Mouse (Mus musculus): Measurements from ENCODE around the gene Gm49721.
A peak's percentile ranks its signal among the peaks of the same experiment; 100 is the strongest.
"Not testable (repeated sequence)": the region's sequence is repeated elsewhere in the genome, so short reads cannot be mapped to it uniquely, and the experiment has no call there.

Gene Gm49721

DNA sequence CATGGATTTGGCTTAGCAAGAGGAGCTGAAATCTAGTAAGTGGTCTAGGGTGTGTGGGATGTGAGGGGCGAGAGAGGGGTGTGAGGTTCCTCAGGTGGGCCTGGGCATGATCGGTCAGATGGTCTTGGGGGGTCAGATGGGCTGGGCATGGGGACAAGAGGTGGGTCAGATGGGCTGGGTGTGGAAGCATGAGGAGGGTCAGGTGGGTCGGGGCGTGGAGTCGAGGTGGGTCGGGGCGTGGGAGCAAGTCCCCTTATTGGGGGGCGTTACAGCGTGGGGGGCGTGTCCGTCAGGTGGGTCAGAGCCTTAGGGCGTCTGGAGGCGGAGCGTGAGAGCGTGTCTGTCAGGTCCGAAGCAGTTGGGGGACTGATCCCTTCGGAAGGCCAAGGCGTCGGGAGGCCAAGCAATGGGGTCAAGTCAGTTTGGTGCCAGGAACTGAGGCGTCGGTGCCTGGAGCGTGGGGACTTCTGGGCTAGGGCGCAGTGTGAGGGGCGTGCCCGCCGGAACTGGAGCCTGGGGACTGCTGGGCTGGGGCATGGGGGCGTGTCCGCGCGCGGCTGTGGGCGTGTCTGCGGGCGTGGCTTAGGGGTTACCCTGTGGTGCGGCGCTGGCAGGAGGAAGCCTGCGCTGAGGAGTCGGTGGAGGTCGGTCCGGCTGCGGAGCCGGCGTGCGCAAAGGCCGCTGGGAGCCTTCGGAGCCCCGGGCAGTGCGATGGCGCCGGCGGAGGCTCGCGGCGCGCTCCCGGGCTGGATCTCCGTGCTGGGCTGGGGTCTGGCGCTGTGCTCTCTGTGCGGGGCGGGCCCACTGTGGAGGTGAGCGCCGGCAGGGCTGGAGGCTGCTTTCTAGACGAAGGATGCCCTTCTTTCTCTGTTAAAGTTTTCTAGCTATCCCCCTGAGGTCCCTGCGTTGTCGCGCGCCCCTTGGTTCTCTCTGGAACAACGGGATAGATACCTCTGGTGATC, at the start of gene Gm49721:
Gene Gm49721 (plus strand): TSS at position 618 of the 962 bp plus-strand sequence.
- DNase-seq (ENCODE audit: low read depth, low spot score) = not testable (repeated sequence)

DNA sequence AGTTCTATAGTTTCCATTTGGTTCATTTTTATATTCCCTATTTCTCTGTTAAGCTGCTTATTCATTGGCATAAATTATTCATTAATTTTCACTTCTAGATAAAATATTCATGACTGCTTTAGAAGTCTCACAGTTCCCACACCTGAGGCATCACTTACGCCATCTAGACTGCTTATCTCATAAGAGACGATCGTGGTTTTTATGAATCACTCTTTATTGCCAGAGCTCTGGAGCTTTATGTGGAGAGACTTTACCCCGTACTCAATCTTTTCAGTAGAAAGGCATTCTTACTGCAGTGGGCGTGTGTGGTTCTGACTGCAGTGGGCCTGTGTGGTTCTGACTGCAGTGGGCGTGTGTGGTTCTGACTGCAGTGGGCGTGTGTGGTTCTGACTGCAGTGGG, 47.1 kb upstream of the Gm49721 start:
- DNase-seq (ENCODE audit: low read depth, low spot score) = not testable (repeated sequence)

DNA sequence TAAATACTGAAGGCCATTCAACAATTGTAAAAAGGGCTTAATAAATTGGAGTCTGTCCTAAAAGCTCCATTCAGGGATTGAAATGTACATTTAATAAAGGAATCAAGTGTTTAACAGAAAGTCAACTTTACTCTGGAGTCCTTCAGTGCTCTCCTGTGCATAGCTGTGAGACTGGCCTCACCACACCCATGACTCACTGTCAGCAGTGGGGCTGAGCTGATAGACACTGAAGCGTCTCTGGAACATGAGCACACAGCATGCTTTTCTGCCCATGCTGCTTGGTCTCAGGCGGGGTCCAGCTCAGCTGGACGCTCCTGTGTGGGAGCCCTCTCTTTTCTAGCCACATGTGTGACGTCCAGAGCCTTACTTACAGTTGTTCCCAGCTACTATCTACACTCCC, 36.1 kb upstream of the Gm49721 start:
- not testable (repeated sequence) for DNase-seq (ENCODE audit: low read depth, low spot score)

DNA sequence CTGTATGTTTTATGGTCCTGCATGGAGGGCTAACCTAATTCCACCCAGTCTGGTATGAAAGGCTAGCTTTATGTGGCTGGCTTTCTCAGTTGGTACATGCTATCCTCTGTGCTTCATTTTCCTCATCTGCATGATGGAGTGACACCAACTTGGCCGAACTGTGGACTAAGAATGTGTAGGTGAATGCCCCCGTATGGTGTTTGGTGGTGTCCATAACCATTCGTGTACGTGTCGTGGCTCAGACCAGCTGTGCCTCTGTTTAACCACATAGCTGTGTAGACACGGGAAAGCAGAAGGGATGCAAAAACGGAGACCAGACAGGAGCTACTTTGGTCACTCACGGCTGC, 31.1 kb upstream of the Gm49721 start:
- DNase-seq (ENCODE audit: low read depth, low spot score) = not testable (repeated sequence)

DNA sequence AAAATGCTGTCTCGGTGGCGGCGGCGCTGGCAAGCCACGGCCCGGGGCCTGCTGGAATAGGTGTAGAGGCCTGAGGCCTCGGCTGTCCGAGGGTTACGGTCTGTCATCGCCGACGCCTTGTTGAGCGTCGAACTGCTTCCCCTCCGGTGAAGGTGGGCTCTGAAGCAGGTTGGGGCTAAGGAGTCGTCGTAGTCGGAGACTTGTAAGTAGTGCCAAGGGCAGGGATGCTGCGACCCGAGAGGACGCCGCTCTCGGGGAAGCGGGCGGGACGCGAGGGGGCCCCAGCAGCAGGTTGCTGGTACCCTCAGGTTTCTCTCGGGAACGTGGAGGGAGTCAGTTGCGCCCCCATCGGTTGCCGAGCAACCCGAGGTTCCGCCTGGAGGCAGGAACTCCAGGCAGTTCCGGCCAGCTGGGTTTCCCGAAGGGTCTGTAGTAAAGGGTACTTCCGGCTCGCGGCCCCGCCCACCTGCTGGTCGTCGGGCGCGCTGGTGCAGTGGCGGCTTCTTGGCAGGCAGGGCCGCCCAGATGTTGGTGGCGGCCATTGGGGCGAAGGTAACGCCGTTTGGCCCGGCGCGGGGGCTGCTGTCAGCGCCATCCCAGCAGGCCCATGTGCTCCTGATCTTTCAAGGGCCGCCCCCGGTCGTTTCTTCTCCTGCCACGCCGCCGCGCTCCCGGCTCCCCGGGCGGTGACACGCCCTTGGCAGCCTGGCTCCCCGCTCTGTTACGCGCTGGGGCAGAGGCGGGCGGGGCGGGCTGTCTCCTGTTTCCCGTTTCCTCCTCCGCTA, 30.5 kb upstream of the Gm49721 start, which contains the start of gene Rsph3b:
Gene Rsph3b (minus strand): TSS at position 699 of the 785 bp plus-strand sequence.
- peak; percentile 51 for DNase-seq (ENCODE audit: low read depth, low spot score)

DNA sequence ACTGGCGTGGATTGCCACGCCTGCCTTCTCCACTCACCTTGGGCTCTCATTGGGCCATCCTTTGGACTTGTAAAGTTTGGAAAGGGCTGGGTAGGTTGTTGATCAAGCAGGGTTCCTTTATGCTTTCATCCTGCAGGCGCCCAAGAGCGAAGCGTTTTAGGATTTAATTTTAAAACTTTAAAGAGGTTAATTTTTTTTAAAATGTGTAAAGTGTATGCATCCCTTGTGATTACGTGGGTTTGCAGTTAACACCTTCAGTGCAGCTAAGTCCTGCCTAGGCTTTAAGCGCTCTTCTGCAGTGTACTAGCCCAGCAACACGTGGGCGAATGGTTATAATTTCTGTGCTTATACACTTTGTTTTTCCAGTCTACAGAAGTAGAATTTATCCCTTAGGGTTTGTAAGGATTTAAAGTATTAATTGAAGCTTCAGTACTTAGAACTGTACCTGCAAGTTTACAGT, 29.9 kb upstream of the Gm49721 start:
- peak; percentile 38 for DNase-seq (ENCODE audit: low read depth, low spot score)

DNA sequence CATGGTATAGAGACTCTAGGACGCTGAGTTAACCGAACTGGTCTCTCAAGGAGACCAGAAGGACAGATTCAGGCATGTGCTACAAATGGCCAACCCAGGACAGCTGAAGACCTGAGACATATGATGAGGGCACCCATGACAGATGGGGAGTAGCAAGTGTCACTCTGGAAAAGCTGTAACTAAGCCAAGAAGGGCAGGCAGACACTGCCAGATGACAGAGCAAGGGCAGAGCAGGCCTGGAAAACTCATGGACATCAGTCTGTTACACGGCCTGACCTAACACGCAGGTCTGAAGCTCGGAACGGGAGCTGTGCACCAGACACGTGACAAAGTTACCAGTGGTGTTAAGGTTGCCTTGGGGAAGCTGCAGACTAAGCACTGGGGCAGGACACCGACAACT, 19.8 kb upstream of the Gm49721 start:
- not testable (repeated sequence) for DNase-seq (ENCODE audit: low read depth, low spot score)

DNA sequence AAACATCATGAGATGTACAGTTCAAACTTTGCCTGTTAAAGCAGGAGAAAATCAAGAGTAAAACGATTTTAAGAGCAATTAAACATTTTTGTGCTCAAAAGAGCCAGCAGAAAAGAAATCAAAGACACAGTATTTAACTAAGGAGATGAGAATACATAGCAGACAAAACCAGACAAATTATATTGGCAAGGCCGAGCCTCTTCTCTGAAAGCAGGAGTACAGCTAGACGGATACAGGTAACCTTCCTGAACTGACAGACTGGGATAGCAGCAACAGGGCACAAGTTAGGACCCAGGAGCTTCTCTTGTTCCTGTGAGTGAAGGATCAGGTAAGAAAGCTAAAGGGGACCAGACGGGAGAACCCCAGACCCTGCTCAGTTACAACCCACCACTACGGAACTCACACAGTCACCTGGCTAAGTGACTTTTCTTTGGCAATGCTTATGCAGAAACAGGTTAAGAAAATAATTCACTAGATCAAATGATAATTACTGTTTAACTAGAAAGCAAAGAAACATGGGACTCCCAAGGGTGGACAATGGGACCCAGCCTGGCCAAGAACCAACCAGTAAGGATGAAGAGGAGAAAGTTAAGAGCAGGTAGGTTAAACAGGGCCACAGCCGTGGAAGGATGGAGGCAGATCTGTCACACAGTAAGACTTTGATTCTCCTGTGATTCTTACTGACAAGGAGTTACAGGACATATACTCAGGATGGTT, 19.0 kb upstream of the Gm49721 start:
- DNase-seq (ENCODE audit: low read depth, low spot score) = not testable (repeated sequence)

DNA sequence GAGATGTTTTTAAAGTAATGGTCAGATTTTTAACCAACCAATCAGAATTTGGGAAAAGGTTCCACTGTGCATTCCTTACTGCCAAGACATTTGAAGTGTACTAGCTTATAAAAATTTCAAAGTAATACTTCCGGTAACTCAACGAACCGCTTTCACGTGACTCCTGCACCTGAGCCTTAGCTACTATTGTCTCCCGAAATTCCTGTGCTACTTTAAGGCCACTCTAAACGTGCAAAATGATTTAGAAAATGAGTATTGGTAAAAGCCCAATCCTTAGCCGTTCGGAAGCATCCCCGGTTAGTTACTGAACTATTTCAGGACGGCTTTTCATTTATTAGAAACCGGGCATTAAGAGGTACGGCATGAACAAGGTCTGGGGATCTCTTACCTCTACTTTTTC, 18.4 kb upstream of the Gm49721 start:
- not testable (repeated sequence) for DNase-seq (ENCODE audit: low read depth, low spot score)

DNA sequence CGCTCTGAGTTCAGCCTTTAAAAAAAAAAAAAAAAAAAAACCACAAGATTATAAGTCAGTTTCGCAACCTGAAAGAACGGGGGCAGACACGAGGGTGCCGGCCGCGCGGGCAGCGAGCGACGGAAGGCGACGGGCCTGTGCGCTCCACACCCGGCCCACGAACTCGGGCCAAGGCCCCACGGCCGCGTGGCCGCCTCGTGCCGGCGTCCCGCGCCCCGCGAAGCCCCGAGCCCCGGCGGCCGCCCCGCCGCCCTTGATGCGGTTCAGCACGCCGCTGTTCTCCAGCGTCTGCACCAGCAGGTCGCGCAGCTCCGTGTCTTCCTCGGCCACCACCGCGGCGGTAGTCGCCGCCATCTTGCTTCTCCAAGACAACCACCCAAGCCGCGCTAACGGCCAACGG, 17.9 kb upstream of the Gm49721 start, which contains the start of gene Tagap1:
Gene Tagap1 (minus strand): TSS at position 381 of the 400 bp plus-strand sequence.
- DNase-seq (ENCODE audit: low read depth, low spot score) = not testable (repeated sequence)

DNA sequence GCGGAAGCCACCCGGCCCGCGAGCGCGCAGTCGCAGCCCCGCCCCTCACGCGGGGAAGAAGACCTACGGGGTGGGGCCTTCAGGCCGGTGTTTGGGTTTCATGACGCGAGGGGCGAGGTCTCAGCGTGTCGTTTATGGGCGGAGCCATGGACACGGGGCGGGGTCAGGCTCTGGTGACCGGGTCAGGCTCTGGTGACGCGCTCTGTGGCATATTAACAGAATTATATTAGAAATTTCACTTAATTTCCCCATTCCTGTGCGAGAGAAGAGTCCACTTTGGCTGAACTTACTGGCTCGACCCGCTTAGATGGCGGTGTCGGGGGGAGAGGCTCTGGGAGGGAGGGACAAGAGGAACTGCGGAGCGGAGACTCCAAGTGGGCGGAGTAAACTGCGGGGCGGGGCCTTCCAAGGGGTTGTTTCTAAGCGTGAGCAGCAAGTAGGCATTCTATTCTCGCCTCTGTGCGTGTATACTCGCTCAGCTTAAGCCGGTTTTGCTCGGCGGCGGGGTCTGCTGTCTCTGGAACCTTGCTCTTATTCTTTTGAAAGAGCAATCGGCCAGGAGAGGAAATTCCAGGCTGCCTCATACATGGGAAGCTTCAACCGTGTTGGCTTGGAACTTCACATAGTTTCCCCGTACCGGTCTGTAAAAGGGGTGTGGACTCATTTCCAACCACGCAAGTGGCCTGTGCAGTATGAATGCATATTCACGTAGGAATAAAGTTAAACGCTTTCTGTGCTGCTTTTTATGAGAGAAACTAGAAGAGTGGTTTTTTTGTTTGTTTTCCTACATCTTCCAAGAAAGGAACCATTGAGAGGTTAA, 17.3 kb upstream of the Gm49721 start:
- not testable (repeated sequence) for DNase-seq (ENCODE audit: low read depth, low spot score)

DNA sequence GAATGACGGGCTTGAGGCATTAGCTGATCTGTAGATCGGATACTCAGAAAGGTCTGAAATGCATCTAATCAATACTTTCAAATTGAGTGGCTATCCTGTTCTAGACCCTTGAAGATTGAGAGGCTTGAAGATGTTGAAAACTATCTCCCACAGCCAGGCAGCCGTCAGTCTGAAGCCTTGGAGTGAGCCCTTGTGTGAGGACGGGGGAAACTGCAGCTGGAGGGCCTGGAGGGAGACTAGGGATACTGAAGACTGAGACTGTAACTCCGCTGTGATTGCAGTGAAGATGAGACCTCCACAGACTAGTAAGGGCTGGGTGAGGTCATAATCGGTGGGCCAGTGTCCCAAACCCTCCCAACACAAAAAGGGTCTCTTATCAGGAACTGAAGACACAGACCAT, 16.4 kb upstream of the Gm49721 start:
- DNase-seq (ENCODE audit: low read depth, low spot score) = not testable (repeated sequence)

DNA sequence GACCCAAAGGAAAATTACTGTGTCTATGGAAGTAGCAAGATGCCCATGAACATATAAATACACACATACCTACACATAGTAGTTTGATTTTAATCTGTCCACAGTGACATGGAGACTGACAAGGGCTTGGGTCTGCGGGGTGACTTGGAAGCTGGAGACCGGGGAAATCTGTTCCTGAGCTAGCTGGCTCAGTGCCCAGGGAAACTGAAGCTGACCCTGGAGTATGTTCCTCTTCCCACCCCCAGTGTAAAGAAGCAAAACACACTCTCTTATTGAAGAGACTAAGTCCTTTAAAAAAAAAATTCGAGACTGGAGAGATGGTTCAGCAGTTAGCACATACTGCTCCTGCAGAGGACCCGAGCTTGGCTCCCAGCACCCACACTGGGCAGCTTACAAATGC, 15.8 kb upstream of the Gm49721 start:
- DNase-seq (ENCODE audit: low read depth, low spot score) = not testable (repeated sequence)

DNA sequence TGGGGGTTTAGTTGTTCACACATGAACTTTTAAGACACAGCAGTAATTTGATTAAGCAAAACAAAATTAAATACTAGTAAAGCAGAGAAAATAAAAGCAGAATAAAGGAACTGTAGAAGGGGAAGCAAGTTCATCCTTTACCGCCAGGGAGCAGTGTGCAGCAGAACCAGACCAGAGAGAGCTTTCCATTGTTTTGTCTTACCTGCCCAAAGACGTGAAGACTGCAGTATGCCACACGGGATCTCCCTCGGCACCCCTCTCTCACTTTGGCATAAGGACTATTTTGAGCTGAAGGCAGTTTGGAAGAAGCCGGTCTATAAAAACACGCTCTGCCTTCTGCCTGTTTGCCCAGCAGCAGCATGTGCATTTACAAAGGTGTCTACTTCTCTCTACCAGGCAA, 13.3 kb upstream of the Gm49721 start:
- DNase-seq (ENCODE audit: low read depth, low spot score) = not testable (repeated sequence)

DNA sequence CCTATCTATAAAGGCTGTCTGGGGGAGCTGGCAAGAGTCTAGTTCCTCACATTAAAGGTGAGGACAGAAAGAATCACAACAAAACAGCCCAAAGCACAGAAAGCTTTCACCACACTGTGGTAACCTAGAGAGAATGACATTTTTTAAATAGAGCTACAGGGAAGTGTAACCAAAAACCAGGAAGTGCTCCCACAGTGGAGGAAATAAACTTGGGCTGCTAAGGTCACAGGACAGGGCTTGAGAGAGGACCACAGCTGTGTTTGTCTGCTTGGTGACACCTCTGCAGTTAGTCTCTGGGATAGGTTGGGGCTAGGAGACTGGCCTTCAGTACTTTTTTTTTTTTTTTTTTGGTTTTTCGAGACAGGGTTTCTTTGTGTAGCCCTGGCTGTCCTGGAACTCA, 11.0 kb upstream of the Gm49721 start:
- not testable (repeated sequence) for DNase-seq (ENCODE audit: low read depth, low spot score)

DNA sequence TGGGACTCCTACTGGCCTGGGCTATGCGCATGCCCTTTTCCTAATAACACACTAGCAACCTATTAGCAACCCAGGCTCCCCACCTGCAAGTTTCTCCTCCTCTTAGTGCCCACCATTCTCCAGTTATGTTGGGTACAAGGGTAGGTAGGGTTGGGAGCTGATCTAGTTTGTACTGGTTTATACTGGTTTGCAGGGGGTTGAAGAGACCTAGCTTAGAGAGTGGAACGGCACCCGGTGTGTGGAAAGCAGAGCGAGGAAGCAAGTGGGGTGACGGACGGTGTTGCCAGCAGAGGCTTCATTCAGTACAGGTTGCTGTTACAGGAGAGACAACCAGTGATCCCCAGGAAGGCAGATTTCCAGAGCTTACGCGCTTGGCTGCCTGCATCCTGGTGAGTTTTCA, 8.4 kb upstream of the Gm49721 start, which contains the start of gene Rnaset2b:
Gene Rnaset2b (plus strand): TSS at position 301 of the 400 bp plus-strand sequence.
- DNase-seq (ENCODE audit: low read depth, low spot score) = not testable (repeated sequence)

DNA sequence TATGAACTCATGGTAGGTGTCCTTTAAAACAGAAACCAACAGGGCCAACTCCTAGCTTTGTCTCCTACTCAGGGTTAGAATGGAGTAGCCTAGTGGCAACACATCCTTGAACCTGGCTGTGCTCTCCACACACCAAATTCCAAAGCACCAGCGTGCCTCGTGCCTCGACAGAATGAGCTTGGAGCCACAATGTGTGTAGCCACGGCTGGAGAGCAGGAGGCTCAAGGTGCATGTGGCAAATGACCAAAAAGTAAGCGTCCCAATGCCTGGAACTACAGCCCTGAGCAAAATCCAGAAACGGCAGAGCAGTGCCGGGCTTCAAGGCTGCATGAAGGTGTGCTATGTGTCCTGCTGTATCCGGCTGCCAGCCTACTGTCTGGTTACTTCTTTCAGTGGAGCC, 7.5 kb upstream of the Gm49721 start:
- DNase-seq (ENCODE audit: low read depth, low spot score) = not testable (repeated sequence)

DNA sequence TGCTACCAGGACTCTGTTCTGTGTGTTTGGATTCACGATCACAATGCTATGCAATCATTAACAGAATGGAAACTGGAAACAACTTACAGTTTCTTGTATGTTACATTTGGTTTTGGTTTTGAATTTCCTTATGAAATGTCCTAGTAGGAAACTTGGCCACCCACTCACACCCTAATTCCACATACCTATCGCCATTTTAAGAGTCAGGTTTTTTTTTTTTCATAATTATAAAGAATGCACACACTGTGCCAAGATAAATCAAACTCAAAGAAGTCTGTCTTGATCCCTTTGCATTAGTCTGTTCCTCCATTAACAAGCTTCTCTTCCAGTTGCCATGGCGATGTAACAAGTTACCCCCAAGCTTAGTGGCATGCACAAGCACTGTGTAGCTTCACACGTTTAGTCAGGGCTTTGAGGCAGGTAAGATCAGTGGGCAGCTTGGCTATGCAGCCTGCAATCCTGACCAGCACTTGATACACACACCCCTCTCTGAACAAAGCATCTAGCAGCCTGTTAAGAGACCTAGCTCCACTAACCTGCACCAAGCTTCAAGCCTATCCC, 5.8 kb upstream of the Gm49721 start:
- DNase-seq (ENCODE audit: low read depth, low spot score) = not testable (repeated sequence)

DNA sequence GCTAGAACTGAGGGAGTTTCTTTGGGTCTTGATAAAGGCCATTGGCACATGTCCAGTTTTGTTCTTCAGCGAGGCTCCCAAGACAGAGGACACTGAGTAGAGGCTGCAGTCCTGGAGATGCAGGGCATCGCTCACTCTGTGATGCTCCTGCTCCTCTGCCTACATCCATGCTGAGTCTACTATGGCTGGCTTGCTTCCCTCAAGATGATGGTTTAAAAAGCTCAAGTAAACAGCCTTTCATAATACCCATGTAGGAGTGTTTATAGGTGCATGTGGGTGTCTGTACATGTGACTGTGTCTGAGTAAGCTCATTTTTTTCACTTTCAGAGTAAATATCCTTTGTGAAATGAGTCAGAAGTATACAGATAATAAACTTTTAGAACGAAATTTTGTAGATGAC, 3.7 kb upstream of the Gm49721 start:
- not testable (repeated sequence) for DNase-seq (ENCODE audit: low read depth, low spot score)

DNA sequence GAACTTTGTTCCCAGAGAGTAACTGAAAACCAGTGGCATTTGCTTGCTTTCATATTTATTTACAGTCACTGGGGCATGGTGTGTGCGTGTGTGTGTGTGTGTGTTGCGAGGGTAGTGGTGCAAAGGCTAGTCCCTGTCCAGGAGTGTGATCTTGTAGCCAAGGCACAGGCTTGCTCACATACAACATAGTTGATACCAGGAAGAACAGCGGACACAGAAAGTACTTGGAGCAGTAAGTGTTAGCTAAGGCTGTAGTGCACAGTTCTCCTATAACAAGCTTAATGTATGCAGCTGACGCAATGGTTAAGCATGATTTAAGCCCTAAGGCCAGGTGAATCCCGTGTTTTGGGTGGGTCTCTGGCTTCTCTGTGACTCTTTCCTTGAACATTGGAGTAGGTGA, 676 bp downstream of the Gm49721 start:
- not testable (repeated sequence) for DNase-seq (ENCODE audit: low read depth, low spot score)

All from telencephalon, adult 2 months (tissue).